Mouse (Mus musculus) adrenal gland (tissue): ENCODE data around the gene Nsd1.

Experiments used
- intact Hi-C: fragments of 180-260 bp; cut with DNase I; formaldehyde crosslinking; loops from one replicate; pipeline ENCODE4 v1.15.1; 2025

Nsd1 gene

DNA sequence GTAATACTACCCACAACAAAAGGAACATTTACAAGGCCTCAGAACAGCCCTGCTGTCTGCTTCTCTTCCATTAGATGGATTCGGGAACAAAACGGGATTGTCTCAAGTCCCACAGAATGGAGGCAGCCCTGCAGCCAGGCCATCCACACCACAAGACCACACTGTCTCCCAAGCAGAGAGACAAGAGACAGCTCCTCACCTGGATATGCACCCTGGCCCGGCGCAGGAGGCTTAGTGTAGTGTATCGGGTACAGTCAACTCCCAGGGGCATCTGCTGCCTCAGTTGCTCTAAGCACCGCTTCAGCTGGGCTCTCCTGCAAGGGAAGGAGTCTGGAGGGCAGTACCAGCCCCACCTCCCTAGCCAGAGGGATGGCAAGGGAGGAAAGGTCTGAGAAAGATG lies 118.6 kb downstream of the Nsd1 start:
- intact Hi-C loops: loop anchor here (5.0 kb wide), 1 partner anchor 34 kb away; the partner anchor contains the start of gene Lman2

DNA sequence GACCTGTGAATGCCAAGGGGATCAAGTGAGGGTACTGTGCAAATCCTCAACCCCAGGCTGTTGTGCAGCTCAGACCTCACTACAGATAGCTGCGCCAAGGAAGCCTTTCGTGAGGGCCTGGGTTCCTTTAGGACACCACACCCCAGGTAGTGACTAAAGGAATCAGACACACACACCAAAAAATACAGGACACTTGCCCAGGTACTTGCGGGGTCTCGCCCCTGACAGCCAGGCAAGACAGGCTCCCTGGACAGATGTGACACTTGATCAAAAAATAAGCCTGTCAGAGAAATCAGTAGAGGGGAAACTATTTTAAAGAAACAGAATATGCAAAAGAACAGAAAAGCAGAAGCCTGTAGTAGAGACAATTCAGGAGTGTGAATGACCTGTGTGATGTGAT lies 119.1 kb downstream of the Nsd1 start:
- intact Hi-C loops: loop anchor here (5.0 kb wide), 1 partner anchor 34 kb away; the partner anchor contains the start of gene Lman2

DNA sequence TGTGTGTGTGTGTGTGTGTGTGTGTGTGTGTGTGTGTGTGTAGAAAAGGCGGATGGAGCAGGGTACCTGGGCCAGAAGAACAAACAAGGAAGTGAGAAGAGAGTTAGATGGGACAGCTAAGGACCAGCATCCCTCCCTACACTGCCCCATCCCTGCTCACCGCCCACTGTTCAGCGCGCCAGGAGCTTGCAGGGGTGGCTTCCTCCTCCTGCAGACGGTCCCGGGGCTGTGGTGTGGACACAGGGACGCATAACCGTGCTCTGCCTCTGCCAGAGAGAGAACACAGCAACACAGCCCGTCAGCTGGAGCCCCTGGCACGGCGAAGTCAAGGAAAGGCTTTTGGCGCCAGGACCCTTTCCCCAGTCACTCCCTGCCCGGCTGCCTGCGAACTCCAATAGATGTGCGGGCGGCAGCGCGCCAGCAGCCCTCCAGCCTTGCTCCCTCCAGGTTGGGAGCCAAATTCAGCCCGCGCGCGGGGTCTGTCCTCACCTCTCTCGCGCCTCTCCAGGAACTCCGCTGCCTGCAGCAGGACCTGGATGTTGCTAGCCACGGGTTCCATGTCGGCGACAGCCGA lies 119.6 kb downstream of the Nsd1 start:
- intact Hi-C loops: loop anchor here (5.0 kb wide), 1 partner anchor 33 kb away; the partner anchor contains the start of gene Lman2

DNA sequence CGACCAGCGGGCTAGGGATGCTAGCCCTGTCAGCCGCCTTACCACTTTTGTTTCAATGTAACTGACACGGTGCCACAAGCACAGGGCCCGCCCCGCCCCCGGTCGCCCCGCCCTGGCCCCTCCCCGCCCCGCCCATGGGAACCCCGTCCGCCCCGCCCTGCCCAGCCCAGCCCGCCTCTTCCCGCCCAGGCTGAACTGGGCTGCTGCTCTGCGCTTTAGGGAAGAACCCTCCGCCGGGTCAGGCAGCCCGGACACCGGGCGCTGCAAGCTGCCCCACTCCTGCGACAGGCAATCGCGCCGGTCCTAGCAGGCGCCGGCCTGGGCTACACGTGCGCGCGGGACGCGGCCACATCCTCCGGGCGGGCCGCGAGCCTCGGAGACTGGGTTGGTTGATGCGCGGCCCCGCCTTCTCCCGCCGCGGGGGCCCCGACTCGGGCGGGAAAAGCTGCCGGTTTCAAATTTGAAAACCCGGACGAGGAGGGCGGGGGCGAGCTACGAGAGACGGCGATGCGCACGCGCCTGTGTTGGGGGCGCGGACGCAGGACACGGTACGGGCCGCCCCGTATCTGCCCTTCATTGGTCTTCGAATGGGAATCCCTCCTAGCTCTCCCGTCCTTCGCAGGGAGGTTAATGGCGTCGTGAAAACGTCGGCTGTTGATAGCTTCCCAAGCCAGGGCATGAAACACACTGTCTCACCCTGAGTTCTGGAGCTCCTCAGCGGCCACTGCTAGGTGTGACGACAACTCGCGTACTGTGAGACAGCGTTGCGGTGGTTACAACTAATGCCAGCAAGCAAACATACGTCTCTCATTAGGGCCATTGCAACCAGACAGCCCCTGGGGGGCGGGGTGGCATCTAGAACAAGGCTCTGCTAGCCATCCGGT lies 120.3 kb downstream of the Nsd1 start, which contains the start of gene Mxd3:
Gene Mxd3, minus strand, starts transcription at position 141 of the 884 bp plus-strand sequence.
- intact Hi-C loops: loop anchor here (5.0 kb wide), 1 partner anchor 32 kb away; the partner anchor contains the start of gene Lman2

DNA sequence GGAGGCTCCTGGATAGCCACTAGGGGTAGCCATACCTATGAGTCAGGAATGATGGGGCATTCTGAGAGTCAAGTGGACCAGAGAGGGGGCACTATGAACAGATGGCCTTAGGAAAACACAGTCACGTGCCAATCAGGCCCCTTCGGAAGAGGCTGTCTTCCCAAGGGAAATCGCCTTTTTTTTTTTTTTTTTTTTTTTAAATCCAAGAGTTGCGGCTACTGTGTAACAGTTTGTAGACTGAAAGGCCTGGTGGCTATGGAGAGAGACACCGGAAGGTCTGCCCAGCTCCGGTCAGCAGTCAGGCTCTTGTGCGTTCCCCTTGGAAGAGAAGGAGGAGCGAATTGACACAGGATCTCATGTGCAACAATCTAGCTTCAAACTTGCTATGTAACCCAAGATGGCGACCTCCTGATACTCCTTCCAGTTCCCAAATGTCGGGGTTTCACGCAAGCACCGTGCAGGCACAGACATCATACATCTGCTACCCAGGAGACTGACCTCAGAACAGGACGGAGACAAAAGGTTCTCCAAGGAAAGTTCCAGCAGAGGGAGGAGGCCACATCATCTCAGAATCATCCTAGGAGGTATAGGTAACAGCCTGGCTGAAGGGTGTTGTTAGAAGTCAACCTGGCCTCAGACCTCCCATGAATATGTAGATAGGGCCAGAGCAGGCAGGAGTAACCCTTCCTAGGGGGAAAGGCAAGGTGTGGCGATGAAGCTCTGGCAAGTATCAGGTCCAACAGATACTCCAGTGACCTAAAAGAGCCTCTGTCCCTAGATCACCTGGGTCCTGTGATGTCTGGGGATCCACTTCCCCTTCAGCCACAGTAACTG lies 121.2 kb downstream of the Nsd1 start:
- intact Hi-C loops: no loop called here

DNA sequence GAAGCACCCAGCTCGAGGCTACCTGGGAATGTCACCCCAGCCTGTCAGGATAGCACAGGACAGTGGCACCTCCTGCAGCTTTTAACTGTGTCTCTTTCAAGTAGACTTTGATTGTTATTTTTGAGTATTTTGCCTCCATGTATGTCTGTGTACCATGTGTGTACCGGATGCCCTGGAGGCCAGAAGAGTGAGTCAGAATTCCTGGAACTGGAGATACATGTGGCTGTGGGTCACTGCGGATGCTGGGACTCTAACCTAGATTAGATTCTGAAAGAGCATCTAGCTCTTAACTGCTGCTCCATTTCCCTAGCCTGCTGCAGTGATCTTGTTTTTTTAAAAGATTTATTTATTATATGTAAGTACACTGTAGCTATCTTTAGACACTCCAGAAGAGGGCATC lies 122.7 kb downstream of the Nsd1 start:
- intact Hi-C loops: no loop called here

DNA sequence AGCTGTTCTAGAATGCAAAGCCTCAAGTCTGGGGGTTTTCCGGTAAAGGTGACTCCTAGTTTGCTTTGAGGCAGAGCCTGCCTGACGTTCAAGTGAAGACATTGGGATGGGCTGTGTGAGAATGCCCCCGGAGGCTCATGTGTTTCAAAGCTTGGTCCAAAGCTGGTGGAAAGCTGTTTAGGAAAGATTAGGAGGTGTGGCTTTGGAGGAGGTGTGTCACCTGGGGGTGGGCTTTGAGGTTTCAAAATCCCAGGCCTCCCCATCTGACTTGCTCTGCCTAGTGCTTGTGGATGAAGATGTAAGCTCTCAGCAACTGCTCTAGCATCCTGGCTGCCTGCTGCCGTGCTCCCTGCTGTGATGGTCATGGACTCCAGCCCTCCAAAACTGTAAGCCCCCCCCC lies 126.1 kb downstream of the Nsd1 start:
- intact Hi-C loops: loop anchor here (5.0 kb wide), 1 partner anchor 42 kb away; no protein-coding TSS in a partner anchor

DNA sequence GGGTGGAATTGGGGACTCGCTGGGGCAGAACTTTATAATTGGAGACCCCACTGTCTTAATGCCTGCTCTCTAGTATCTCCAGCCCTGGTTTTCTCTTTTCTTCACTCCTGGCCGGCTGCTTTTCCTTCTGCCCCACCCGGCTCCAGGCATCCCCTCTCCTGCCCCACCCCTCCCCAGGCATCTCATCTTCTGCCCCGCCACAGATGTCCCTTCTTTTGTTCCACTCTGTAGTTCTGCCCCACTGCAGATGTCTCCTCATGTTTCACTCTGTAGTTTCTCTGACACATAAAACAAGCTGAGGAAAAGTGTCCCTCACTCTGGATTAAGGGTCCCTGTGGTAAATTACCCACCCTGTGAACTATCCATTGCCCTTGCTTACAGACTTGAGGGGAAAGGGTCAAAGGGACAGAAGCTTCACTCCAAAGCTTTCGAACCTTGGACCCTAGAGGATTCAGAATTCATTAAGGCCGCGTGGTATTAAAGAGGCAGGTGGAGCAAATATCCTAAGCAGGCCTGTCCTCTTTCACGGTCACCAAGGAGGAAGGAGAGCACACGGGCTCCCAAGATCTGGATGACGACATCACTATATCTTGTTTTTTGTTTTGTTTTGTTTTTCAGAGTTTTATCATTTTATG lies 127.9 kb downstream of the Nsd1 start:
- intact Hi-C loops: loop anchor here (5.0 kb wide), 1 partner anchor 40 kb away; no protein-coding TSS in a partner anchor

DNA sequence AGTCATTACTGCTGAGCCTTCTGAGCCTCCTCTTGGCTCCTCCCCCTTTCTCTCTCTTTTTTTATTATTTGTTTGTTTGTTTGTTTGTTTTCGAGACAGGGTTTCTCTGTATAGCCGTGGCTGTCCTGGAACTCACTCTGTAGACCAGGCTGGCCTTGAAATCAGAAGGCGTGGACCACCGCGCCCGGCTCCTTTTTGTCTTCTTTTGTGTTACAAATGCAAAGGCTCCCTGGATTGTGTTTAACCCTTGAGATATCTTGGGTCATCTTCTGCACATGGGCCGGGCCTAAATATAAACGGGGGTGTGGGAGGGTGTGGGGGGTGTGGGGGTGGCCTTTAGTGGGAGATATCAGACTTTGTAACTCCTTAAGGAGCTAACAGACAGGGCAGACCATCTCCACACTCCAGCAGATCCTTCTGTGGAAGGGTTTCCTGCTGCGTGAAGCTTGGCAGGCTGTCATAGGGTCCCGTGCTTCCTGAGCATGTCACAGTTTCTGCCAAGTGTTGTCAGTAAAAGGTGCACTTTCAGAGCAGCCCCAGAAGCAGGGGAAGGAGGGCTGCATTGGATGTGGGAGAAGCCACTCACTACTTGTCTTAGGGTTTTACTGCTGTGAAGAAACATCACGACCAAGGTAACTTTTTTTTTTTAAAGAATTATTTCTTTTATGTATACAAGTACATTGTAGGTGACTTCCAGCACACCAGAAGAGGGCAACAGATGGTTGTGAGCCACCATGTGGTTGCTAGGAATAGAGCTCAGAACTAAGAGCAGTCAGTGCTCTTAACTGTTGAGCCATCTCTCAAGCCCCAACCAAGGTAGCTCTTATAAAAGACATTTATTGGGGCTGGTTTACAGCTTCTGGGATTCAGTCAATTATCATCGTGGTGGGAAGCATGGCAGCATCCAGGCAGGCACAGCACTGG lies 128.8 kb downstream of the Nsd1 start:
- intact Hi-C loops: loop anchor here (5.0 kb wide), 1 partner anchor 39 kb away; no protein-coding TSS in a partner anchor

DNA sequence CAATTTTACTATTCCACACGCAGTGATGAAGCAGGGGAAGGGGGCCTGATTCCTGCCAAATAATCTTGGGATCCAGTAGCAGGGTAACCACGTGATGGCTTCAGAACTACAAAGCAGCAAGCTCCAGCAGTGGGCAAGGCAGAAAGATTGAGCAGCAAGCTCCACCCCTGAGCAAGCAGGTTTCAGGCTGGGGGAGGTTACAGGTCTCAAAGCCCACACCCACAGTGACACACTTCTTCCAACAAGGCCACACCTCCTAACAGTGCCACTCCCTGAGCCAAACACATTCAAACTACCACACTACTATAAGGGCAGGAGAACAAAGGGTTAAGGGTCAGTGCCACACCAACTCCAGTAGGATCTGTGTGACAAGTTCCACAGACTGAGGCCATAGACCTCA lies 129.7 kb downstream of the Nsd1 start:
- intact Hi-C loops: loop anchor here (5.0 kb wide), 1 partner anchor 38 kb away; no protein-coding TSS in a partner anchor

DNA sequence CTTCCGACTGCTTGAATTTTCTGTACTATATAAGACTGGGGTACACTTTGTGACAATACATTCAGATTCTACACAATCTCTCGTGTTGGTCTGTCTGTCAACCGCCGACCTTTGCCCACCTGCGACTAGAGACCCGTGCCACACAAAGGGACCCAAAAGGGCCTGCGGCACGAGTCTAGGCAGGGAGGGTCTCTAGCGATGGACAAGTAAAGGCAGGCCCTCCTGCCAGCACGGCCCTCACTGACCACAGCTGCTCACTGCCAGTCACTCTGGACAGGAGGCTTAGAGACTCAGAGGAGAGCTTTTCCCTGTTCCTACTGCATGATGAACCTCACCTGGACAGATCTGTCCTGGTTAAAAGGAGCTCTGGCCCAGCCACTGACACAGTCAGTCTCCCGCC lies 132.9 kb downstream of the Nsd1 start:
- intact Hi-C loops: no loop called here

DNA sequence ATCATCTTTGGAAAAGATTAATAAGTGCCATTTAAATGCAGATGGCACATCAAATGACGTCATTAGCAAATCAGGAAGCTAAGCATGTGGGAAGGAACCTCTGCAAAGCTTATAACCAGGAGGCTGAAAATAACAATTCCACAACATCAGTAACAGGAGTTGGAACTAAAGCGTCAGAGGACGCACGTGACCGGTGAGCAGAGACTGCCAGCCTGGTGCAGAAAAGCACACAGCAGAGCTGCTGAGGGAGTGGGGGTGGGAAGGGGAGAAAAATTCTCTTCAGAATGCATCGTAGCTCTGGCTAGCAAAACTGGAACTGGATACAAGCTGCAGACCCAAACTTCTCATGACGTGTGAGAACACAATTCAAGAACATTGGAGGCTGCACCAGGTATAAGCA lies 134.7 kb downstream of the Nsd1 start:
- intact Hi-C loops: no loop called here

DNA sequence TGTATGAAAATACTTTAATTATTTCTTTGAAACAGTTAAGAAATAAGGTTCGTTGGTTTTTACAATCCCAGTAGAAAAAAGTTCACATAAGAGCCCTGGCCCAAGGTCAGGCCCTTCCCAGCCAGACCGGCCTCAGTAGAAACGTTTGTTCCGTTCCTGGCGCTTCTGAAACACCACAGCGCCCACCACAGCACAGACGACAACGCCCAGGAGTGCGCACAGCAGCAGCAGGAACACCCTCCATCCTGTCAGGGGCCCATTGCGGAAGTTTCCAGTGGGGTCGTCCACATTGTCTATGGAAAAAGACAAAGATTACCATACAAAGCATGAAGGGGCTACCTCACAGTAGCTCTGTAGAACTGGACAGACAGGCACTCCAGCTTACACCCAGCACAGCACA lies 137.2 kb downstream of the Nsd1 start:
- intact Hi-C loops: no loop called here

DNA sequence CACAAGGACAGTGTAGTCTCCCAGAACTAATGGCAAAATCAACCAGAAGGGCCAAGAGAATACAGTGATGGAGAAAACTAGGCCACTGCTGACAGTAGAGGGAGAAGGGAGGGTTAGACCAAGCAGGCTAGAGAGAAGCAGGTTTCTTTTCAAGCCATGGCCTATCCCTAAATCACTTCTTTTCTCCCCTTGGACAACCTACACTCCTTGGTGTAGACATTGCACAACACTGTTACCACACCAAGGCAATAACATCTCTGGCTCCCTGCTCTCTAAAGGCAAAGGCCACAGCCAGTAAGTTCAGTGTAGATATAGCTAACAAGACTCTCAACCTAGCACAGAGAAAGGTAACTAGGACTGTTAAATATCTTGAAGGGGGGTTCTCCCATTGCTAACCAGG lies 151.6 kb downstream of the Nsd1 start:
- intact Hi-C loops: loop anchor here (5.0 kb wide), 1 partner anchor 34 kb away; the partner anchor contains the start of gene Mxd3

DNA sequence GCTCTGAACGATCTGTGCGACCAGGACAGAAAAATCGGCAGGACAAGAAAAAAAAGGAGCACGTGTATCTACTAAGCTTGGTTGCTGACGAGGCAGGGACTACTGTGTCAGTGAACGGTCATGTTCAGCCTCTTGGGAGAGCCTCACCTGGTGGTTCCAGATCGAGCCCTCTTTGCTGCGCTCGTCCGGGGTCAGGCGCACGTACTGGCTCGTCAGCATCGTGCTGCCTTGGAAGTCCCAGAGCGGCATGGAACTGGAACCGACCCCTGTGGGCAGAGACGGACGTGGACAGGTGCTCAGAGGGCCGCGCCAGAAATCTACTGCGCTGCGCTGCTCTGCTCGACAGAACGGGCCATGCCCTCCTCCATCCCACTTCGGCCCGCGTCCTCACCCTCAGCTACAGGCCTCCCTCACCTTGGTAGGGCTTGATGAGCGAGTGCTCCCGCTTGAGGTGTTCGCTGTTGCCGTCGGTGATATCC lies 152.4 kb downstream of the Nsd1 start:
- intact Hi-C loops: loop anchor here (5.0 kb wide), 1 partner anchor 35 kb away; the partner anchor contains the start of gene Mxd3

DNA sequence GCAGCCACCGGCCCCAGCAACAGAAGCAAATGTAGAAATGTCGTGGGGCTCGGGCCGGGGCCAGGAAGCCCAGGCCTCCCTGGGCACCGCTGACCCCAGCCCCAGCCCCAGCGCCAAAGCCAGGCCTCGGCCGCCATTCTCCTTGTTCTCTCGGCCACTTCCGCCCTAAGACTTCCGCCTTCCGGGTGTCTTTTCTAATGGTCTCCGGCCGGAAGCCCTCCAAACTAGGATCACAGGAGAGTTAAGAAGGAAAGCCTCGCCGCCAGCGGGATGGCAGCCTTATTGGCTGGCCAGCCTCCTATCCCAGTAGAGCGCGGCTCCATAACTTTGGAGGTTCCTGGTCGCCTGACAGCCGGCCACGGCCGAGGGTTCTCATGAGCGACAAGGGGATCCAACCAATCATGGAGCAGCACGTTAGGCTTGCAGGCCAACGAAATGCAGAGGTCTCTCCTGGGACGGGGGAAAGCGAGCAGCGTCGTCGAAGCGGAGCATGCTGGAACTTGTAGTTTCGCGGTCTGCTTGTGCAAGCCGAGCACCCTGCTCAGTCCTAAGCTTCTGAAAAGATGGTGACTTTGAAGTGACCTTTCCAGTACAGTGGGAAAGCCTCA lies 153.0 kb downstream of the Nsd1 start, which contains the start of gene Lman2:
Gene Lman2, minus strand, starts transcription at position 331 of the 608 bp plus-strand sequence.
- intact Hi-C loops: loop anchor here (5.0 kb wide), 1 partner anchor 35 kb away; the partner anchor contains the start of gene Mxd3
